Mouse (Mus musculus) hindbrain, embryonic 14.5 days (tissue): ENCODE data around the gene Rps6ka2. TPM values are rescaled to one million over a fixed set of nuclear protein-coding genes. Genes with fewer than 3 reads are reported as not detected.
"Not testable (repeated sequence)": the region's sequence is repeated elsewhere in the genome, so short reads cannot be mapped to it uniquely, and the experiment has no call there.

Experiments
- ATAC-seq: fragments of 200-750 bp; cut with Nextera tagmentation; 2 replicates; pipeline ENCODE4 v1.8.0; 2017; ENCODE audit warnings: moderate number of reproducible peaks, mild to moderate bottlenecking, moderate TSS enrichment, moderate library complexity; ENCODE audit not compliant: low FRiP score
- DNase-seq: peaks from one replicate; pipeline ENCODE4 v3.0.0-alpha.2; 2015; ENCODE audit warnings: low spot score
- H3K27ac ChIP-seq: fragments of 300-500 bp; sonication (generic); 2 replicates; pipeline ENCODE4 v1.5.1; 2014; ENCODE audit warnings: mild to moderate bottlenecking, moderate library complexity
- H3K27me3 ChIP-seq: fragments of 300-500 bp; sonication (generic); 2 replicates; pipeline ENCODE4 v1.6.1; 2014; ENCODE audit warnings: mild to moderate bottlenecking, low read length, mixed read lengths; ENCODE audit not compliant: control insufficient read depth, insufficient read depth
- H3K36me3 ChIP-seq: fragments of 300-500 bp; sonication (generic); replicated peaks from 2 replicates; pipeline ENCODE4 v1.6.1; 2014; ENCODE audit not compliant: control insufficient read depth, insufficient read depth
- H3K4me1 ChIP-seq: fragments of 300-500 bp; sonication (generic); replicated peaks from 2 replicates; pipeline ENCODE4 v1.6.1; 2014; ENCODE audit warnings: antibody characterized with exemption, low read length, mixed read lengths; ENCODE audit not compliant: control insufficient read depth, insufficient read depth
- H3K4me2 ChIP-seq: fragments of 300-500 bp; sonication (generic); replicated peaks from 2 replicates; pipeline ENCODE4 v1.6.1; 2014; ENCODE audit warnings: mild to moderate bottlenecking, moderate library complexity
- H3K4me3 ChIP-seq: fragments of 300-500 bp; sonication (generic); replicated peaks from 2 replicates; pipeline ENCODE4 v1.5.1; 2014; ENCODE audit warnings: mild to moderate bottlenecking, low read length
- H3K9ac ChIP-seq: fragments of 300-500 bp; sonication (generic); 2 replicates; pipeline ENCODE4 v1.6.1; 2014
- H3K9me3 ChIP-seq: fragments of 300-500 bp; sonication (generic); 2 replicates; pipeline ENCODE4 v1.6.1; 2016; ENCODE audit warnings: low read length; ENCODE audit not compliant: control insufficient read depth
- WGBS: fragments of 180-500 bp; shearing (Covaris S2); extraction: QIAGEN DNeasy Blood & Tissue Kit; methylation state at CpG from one replicate; pipeline ENCODE4 v1.1.7; 2014; 5-methylcytosine and 5-hydroxymethylcytosine counted together
- polyA plus RNA-seq: library from polyadenylated mRNA; unstranded; fragments of >200 nt; fragmentation: Nextera tagmentation; extraction: Ambion mirVana; gene quantifications from 2 replicates; pipeline ENCODE4 v1.2.1, GENCODE M21; 2014

The Rps6ka2 gene
- polyA plus RNA-seq, 1 experiment from 2014 or later, result 24.4 TPM

DNA sequence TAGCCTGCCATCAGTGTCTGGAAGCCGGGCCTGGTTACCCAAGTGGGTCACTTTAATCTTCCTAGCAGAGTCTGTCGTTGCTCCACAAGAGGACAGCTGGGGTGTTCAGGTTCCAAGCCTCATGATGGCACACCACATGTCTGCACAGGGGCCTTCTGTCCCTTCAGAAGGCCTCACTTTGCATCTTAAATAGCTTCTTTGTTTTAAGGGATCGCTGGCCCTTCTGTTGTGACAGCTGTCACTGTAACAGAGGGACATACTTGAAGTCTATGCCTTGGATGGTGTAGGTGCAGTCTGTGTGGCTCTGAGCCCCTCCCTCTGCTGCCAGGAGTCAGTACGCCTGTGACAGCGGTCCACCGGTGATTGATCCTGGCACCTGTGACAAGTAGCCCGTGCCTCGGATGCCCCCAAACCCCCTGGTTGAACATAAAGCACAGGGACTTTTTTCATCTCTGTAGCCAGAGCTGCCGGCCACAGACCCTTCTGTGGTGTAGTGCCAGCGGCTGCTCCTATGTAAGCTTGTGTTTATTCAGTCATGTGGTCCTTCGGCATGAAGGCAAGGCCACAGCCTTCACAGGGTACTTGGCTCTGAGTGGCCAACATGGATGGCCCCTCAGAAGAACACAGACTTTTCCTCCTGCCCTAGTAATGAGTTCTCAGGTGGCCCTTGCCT lies 122.2 kb downstream of the Rps6ka2 start:
- no peaks in the 10 kb centered on the region for H3K9me3 ChIP-seq
- no peak for DNase-seq
- H3K9ac ChIP-seq, result no peak overlapping the region
- 58% methylated on average over 11 of the region's 11 CpGs for WGBS
- no peak for ATAC-seq
- H3K27me3 ChIP-seq, result no peaks in the 10 kb centered on the region
- no peak overlapping the region for H3K4me2 ChIP-seq
- H3K4me1 ChIP-seq, result no peaks in the 10 kb centered on the region
- no peak overlapping the region for H3K27ac ChIP-seq
- no peak overlapping the region for H3K4me3 ChIP-seq
- peaks cover 12% of the 10 kb centered on the region for H3K36me3 ChIP-seq

DNA sequence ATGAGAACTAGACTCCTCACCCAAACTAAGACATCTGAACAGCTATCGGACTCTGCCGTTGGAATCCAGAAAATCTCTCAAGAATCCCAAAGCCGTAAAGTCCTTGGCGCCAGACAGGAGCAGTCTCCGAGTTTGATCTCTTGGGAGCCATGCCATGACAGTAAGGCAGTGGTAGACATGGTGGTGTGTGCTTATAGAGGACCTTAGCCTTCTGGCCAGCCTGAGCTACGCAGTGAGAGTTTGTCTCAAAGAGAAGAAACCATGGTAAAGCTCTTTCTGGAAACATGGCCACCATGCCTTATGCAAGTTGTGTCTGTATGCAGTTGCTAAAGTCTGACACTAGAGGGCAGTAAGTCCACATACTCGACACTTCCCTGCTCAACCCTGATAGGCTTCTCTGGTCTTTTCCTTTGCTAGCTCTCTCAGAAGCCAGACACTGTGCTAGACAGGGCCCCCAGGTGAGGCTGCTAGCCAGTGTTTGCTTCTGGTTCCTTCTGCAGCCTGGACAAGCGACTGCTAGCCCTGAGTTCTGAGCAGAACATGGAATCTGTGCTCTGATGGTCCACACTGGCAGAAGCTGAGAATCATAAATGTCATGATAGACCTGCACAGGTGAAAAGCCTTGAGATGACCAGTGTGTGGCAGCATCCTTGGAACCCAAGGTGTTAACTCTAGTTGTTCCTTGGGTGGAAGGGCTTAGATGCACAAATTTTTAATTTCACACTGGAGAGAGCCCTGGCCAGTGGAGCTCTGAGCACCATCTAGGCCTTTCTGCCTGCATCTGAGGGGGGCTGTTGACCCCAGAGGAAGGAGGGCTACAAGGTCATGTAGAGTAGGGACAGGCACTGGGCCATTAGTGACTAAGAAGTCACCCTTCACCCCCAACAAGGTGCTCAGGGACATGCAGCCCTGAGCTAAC lies 136.6 kb downstream of the Rps6ka2 start:
- ATAC-seq, result peak; percentile 86
- not testable (repeated sequence) for DNase-seq, H3K4me3 ChIP-seq, H3K4me1 ChIP-seq, H3K9me3 ChIP-seq, H3K4me2 ChIP-seq, H3K9ac ChIP-seq, H3K27ac ChIP-seq, H3K36me3 ChIP-seq, H3K27me3 ChIP-seq
- 63% methylated on average over 8 of the region's 8 CpGs for WGBS

DNA sequence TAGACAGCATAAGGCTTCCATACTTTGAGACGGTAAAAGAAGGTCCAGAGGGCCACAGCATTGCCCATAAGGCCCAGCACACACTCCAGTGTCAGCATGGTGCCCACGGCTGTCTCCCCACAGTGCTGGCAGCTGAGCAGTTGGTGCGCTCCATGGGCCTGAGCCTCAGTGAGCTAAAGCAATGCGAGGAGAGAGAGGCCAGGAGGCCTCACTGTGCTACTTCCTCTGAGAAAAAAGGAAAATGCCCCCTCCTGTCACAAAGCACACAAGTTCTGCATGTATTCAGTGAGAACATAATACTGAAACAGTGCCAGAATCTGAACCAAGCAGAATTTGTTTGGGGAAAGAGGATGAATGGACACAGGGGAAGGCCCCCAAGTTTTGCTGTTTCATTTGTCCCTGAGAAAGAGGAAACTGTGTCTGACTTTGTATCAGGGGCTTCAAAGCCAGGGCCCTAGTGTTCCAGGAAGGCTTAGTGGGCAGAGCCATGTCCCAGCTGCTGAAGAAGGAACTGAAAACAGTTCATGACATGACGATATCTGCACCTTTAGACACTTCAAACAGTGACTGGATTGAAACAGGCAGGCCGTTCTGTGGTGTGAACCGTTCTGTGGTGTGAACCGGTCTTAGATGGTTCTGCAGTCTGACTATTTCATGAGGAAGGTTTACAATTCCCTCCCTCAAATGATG lies 145.9 kb downstream of the Rps6ka2 start:
- not testable (repeated sequence) for H3K9me3 ChIP-seq, H3K27me3 ChIP-seq, H3K4me3 ChIP-seq, H3K27ac ChIP-seq, H3K4me2 ChIP-seq, H3K4me1 ChIP-seq, H3K36me3 ChIP-seq, H3K9ac ChIP-seq, DNase-seq
- ATAC-seq, result 0 out of 2 replicates have a peak, but pooled peaks have one; percentile 17
- WGBS, result 88% methylated on average over 5 of the region's 8 CpGs

DNA sequence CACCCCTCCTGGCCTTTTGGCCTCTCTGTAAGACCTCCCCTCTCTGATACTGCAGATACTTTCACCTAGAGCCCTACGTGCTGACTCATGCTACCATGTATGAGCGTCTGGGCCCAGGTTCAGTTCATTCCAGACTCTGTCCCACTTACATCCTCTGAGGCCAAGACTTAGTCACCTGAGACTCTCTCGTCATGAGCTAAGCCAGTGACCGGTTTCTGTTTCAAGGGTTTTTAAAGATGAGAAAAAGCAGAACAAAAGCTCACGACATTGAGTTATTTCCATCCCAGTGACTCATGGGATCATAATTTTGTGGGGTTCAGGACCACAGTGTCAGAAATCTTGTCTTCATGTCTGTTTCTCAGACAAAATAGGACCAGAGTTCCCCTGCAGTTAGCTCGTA lies 149.9 kb downstream of the Rps6ka2 start:
- 95% methylated on average over 6 of the region's 6 CpGs for WGBS
- not testable (repeated sequence) for DNase-seq, H3K4me1 ChIP-seq, H3K4me2 ChIP-seq, H3K36me3 ChIP-seq, H3K4me3 ChIP-seq, ATAC-seq, H3K9ac ChIP-seq, H3K27ac ChIP-seq, H3K9me3 ChIP-seq, H3K27me3 ChIP-seq

DNA sequence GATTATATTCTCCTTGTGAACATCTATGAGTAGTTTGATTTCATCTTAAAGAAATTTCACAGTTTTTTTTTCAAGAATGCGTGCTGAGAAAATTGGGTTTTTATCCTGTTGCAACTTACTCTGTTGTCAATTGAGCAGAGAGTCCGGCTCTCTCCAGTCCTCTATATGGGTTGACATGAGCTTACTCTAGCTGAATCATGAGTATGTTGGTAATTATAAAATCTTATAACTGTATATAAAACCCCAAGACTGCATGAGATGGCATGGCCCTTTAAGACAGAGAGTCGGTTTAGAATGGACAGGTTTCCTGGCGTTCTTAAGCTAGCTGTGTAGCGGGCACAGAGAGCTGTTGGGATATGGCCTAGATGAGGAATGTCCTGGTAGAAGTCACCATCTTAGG lies 154.4 kb downstream of the Rps6ka2 start, which contains the start of gene Tcp10a:
Gene Tcp10a, plus strand, starts transcription at position 301 of the 400 bp plus-strand sequence.
- not testable (repeated sequence) for H3K4me3 ChIP-seq, H3K9me3 ChIP-seq, DNase-seq, H3K4me2 ChIP-seq, H3K27me3 ChIP-seq, H3K4me1 ChIP-seq, H3K9ac ChIP-seq, H3K36me3 ChIP-seq, ATAC-seq, H3K27ac ChIP-seq
- WGBS, result 95% methylated on average over 3 of the region's 5 CpGs

DNA sequence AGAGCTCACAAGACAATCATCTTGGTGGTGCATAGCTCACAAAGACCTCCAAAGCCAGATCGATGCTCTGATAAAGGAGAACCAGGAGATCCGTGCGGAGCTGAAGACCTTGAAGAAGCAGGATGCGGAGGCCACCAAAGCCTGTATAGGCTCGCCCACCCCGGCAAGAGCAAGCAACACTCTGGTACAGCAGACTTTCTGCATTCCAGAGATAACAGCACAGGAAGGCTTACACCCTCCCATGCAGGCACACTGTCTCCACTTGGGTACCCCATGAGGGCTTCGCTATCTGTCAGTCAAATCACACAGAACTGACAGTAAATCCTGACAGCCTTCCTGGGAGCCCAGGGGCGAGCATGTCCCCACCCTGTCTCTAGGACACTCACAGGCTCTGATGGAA lies 156.5 kb downstream of the Rps6ka2 start:
- ATAC-seq, H3K4me2 ChIP-seq, H3K9ac ChIP-seq, H3K4me3 ChIP-seq, H3K27me3 ChIP-seq, DNase-seq, H3K36me3 ChIP-seq, H3K9me3 ChIP-seq, H3K4me1 ChIP-seq, H3K27ac ChIP-seq: not testable (repeated sequence)
- WGBS, result 80% methylated on average over 4 of the region's 8 CpGs

DNA sequence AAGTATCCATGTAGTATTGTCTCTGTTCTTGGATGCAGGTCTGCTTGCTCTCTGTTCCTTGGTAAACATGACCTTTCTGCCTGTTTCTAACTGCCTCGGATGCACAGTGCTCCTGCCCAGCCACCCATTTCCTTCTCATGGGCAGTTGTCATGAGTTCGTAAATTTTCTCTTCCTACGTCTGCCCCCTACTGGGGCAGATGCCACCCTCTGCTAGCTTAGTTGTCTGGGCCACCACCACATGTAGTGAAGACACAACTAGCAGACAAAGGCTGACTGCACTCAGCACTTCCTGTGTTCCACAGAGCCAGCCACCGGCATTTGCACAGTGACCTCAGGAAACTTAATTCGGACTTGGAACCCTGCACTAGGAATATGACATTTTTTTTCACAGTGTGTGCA lies 162.8 kb downstream of the Rps6ka2 start:
- not testable (repeated sequence) for H3K4me1 ChIP-seq, H3K9ac ChIP-seq, H3K4me2 ChIP-seq, H3K27me3 ChIP-seq, DNase-seq, H3K27ac ChIP-seq, H3K9me3 ChIP-seq, H3K4me3 ChIP-seq, ATAC-seq, H3K36me3 ChIP-seq
- 97% methylated on average over 2 of the region's 5 CpGs for WGBS

DNA sequence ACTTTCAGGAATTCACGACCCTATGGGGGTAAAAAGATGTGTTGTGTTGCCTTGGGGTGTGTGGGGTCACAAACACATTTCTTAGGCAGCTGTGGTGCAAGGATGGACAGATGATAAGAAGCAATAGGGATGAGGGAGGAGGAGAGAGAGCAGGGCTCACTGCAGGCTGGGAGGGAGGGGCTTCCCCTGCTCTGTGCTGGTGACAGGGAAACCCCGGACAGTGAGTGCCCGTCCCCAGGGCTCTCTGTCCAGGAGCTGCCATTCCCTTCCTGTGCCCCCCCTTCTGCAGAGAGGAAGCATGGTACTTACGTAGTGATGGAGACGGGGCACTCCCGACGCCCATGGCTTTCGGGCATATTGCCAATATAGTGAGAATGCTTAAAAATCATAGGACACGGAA lies 167.5 kb downstream of the Rps6ka2 start:
- not testable (repeated sequence) for H3K4me2 ChIP-seq, H3K27me3 ChIP-seq, H3K36me3 ChIP-seq, H3K27ac ChIP-seq, H3K9me3 ChIP-seq, H3K4me3 ChIP-seq, DNase-seq, H3K4me1 ChIP-seq, H3K9ac ChIP-seq
- ATAC-seq, result 0 out of 2 replicates have a peak, but pooled peaks have one; percentile 31
- WGBS, result 74% methylated on average over 8 of the region's 9 CpGs

DNA sequence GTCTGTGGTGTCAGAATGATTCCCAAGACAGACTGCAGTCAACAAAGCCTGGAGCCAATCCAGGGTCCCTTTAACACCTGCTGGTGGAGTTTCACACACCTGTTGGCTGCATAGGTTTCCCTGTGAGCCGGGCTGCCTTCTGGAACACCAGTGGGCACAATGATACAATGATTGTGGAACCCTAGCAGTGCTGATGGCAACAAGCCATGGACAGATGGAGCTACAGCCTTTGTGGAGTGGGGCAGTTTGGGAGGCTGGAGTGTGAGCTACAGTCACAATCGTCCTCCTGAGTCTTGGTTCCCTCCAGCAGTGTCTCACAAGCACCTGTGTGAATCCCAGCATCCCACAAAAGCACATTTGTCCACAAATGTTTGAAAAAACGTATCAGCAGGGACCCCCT lies 178.8 kb downstream of the Rps6ka2 start:
- WGBS, result 55% methylated on average over 2 of the region's 3 CpGs
- not testable (repeated sequence) for H3K36me3 ChIP-seq, ATAC-seq, H3K9ac ChIP-seq, H3K27me3 ChIP-seq, H3K4me2 ChIP-seq, H3K4me1 ChIP-seq, H3K27ac ChIP-seq, H3K9me3 ChIP-seq, H3K4me3 ChIP-seq, DNase-seq
